Mouse (Mus musculus): ENCODE measurements around the gene Cabp2. TPM values are rescaled to one million over a fixed set of nuclear protein-coding genes. Genes with fewer than 3 reads are reported as not detected.
A peak's percentile ranks its signal among the peaks of the same experiment; 100 is the strongest.

Cabp2 gene
- polyA plus RNA-seq, 1 experiment: not detected

DNA sequence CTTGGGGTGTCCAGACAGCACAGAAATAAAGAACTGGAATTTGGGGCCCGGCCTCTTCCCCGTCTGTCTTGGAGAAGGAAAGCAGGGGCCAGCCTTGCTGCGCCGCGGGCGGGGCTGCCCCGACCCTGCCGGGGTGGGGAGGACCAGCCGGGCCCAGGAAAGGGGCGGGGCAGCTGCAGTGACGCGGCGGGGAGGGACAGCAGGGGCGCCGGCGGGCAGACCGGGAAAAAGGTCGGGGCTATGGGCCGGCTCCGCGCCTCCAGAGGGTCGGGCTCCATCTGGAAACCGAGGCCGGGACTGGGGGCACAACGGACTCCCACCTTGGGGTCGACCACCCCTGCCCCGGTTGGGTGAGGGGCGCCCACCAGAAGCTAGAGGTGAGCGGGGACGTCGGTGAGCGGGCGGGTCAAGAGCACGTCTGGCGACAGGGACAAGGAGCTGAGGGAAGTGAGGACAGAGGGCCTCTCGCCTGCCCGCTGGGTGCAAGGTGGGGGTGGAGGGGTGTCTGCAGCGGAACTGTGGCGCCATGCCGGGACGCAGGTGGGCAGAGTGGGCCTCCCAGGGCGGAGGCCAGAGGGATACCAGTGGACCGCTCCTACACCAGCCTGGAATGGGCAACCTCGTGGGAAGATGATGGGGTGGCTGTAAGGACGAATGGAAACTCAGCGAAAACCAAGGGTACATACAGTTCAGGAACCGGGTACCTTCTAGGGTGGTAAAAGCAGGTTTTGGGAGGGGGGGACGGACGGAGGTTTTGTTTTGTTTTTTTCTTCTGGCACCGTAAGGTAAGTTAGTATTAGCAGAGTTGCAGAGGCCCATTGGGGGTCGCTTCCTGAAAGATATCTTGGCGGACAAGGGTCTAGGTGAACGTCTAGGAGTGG, 18.7 kb downstream of the Cabp2 start, which contains the start of gene Pitpnm1:
Pitpnm1 (plus strand) TSS at position 162 of the 881 bp plus-strand sequence.
- Histone ChIP-seq H3K4me3 (ENCODE audit: low read depth, low read length) (peak within 1 kb of the TSS; percentile 62), H3K4me1 (ENCODE audit: control insufficient read depth, insufficient read depth, low read length) (peaks cover 2% of the 10 kb centered on the region), H3K27ac (ENCODE audit: insufficient read depth, low read length) (no peak within 1 kb of the TSS), H3K9me3 (replicated peaks; ENCODE audit: control insufficient read depth, insufficient read depth, low read length, poor library complexity, severe bottlenecking) (no peaks in the 10 kb centered on the region), H3K9ac (ENCODE audit: low read depth, poor library complexity, severe bottlenecking) (peak within 1 kb of the TSS; percentile 32), H3K36me3 (ENCODE audit: control insufficient read depth, insufficient read depth, low read length, poor library complexity, severe bottlenecking) (no peaks in the 10 kb centered on the region), H3K27me3 (ENCODE audit: control insufficient read depth, insufficient read depth, low read length, poor library complexity, severe bottlenecking) (no peaks in the 10 kb centered on the region)
- TF ChIP-seq CTCF (IDR thresholded peaks at IDR 0.05; ENCODE audit: low read depth, low read length): no peak
- no peak for TF ChIP-seq EP300 (IDR thresholded peaks at IDR 0.05; ENCODE audit: insufficient read depth, low read depth, low read length)
- TF ChIP-seq POLR2A (IDR thresholded peaks at IDR 0.05; ENCODE audit: insufficient read depth, low read length): no peak

DNA sequence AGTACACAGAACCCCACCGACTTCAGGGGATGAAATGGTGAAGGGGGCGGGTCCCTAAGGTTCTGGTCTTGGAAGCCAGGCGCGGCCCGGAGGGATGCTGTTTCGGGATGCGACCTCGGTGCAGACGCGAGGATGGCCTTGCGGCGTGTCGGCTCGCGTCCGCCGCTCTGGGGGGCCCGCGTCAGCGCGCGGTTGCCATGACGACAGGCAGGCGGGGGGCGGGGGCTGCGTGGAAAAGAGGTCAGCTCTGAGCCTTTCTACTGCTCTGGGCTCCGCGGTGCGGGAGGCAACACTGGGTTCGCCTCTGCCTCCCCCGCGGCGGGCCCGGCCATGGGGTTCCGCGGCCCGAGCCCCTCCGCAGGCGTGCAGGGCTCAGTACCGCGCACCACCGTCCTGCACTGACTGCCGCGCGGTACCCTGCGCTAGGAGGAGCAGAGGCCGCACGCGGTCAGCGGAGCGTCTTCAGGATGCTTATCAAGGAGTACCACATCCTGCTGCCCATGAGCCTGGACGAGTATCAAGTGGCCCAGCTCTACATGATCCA, 19.4 kb downstream of the Cabp2 start:
- peak overlapping the region; percentile 62 for H3K4me3 ChIP-seq (ENCODE audit: low read depth, low read length)
- H3K9me3 ChIP-seq (replicated peaks; ENCODE audit: control insufficient read depth, insufficient read depth, low read length, poor library complexity, severe bottlenecking): no peaks in the 10 kb centered on the region
- H3K27me3 ChIP-seq (ENCODE audit: control insufficient read depth, insufficient read depth, low read length, poor library complexity, severe bottlenecking): no peaks in the 10 kb centered on the region
- H3K4me1 ChIP-seq (ENCODE audit: control insufficient read depth, insufficient read depth, low read length): peaks cover 2% of the 10 kb centered on the region
- H3K9ac ChIP-seq (ENCODE audit: low read depth, poor library complexity, severe bottlenecking): peak overlapping the region; percentile 32
- no peaks in the 10 kb centered on the region for H3K36me3 ChIP-seq (ENCODE audit: control insufficient read depth, insufficient read depth, low read length, poor library complexity, severe bottlenecking)
- H3K27ac ChIP-seq (ENCODE audit: insufficient read depth, low read length): no peak overlapping the region
- TF ChIP-seq CTCF (IDR thresholded peaks at IDR 0.05; ENCODE audit: low read depth, low read length): no peak
- no peak for TF ChIP-seq POLR2A (IDR thresholded peaks at IDR 0.05; ENCODE audit: insufficient read depth, low read length)
- no peak for TF ChIP-seq EP300 (IDR thresholded peaks at IDR 0.05; ENCODE audit: insufficient read depth, low read depth, low read length)

DNA sequence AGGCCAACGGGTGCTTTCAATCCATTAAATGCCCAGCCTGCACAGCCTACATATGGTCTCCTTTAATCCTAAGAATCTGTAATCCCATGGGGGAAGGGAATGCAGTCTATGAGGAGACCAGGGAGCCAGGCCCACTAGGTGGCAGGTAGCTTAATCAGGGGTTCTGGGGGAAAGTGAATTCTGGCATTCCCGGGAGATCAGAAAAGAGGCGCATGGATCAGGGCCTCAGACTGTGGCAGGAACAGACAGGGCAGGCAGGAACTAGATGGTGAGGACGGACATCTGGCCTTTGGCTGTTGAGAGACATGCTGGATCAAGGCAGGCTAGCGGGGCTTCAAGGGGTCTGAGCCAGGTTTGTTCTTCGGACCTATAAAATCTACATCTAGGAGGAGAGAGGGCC, 20.1 kb downstream of the Cabp2 start:
- no peak for TF ChIP-seq POLR2A (IDR thresholded peaks at IDR 0.05; ENCODE audit: insufficient read depth, low read length)
- no peak for TF ChIP-seq EP300 (IDR thresholded peaks at IDR 0.05; ENCODE audit: insufficient read depth, low read depth, low read length)
- TF ChIP-seq CTCF (IDR thresholded peaks at IDR 0.05; ENCODE audit: low read depth, low read length): no peak
- H3K27me3 ChIP-seq (ENCODE audit: control insufficient read depth, insufficient read depth, low read length, poor library complexity, severe bottlenecking): no peaks in the 10 kb centered on the region
- no peak overlapping the region for H3K27ac ChIP-seq (ENCODE audit: insufficient read depth, low read length)
- no peaks in the 10 kb centered on the region for H3K9me3 ChIP-seq (replicated peaks; ENCODE audit: control insufficient read depth, insufficient read depth, low read length, poor library complexity, severe bottlenecking)
- peaks cover 2% of the 10 kb centered on the region for H3K4me1 ChIP-seq (ENCODE audit: control insufficient read depth, insufficient read depth, low read length)
- H3K36me3 ChIP-seq (ENCODE audit: control insufficient read depth, insufficient read depth, low read length, poor library complexity, severe bottlenecking): no peaks in the 10 kb centered on the region
- no peak overlapping the region; the same call in 1 of the 2 replicates for H3K4me3 ChIP-seq (ENCODE audit: low read depth, low read length)
- no peak overlapping the region for H3K9ac ChIP-seq (ENCODE audit: low read depth, poor library complexity, severe bottlenecking)

DNA sequence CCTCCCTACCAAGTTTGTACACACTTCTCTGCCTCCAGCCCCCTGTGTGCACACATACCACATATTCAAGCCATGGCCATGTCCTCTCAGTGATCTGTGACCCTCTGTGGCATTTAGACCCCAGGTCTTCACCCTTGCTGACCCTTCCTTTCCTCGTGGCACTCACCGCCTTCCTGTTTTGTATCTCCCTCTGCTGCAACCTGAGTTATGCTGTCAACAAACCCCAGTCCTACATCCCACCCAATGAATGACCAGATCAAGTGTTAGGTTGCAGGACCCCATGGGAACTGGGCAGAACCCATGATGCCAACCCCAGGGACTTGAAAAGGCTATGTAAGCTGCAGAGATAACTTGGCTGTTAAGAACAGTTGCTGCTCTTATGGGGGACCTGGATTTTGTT, 20.7 kb downstream of the Cabp2 start:
- Histone ChIP-seq H3K9ac (ENCODE audit: low read depth, poor library complexity, severe bottlenecking) (no peak overlapping the region), H3K4me3 (ENCODE audit: low read depth, low read length) (no peak overlapping the region), H3K27me3 (ENCODE audit: control insufficient read depth, insufficient read depth, low read length, poor library complexity, severe bottlenecking) (no peaks in the 10 kb centered on the region), H3K27ac (ENCODE audit: insufficient read depth, low read length) (no peak overlapping the region), H3K9me3 (replicated peaks; ENCODE audit: control insufficient read depth, insufficient read depth, low read length, poor library complexity, severe bottlenecking) (no peaks in the 10 kb centered on the region), H3K4me1 (ENCODE audit: control insufficient read depth, insufficient read depth, low read length) (peaks cover 2% of the 10 kb centered on the region), H3K36me3 (ENCODE audit: control insufficient read depth, insufficient read depth, low read length, poor library complexity, severe bottlenecking) (no peaks in the 10 kb centered on the region)
- TF ChIP-seq POLR2A (IDR thresholded peaks at IDR 0.05; ENCODE audit: insufficient read depth, low read length) (no peak), EP300 (IDR thresholded peaks at IDR 0.05; ENCODE audit: insufficient read depth, low read depth, low read length) (no peak), CTCF (IDR thresholded peaks at IDR 0.05; ENCODE audit: low read depth, low read length) (no peak)

DNA sequence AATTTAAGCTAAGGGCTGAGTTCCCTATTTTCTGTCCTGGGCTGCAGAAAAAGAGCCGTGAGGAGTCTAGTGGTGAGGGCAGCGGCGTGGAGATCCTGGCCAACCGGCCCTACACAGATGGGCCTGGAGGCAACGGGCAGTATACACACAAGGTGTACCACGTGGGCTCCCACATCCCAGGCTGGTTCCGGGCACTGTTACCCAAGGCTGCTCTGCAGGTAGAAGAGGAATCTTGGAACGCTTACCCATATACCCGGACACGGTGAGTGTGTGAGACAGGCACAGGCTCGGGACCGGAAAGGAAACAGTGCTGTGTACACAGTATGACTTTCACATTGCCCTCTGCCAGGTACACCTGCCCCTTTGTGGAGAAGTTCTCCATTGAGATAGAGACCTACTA, 21.2 kb downstream of the Cabp2 start:
- H3K9me3 ChIP-seq (replicated peaks; ENCODE audit: control insufficient read depth, insufficient read depth, low read length, poor library complexity, severe bottlenecking): no peaks in the 10 kb centered on the region
- H3K4me1 ChIP-seq (ENCODE audit: control insufficient read depth, insufficient read depth, low read length): peaks cover 2% of the 10 kb centered on the region
- no peak overlapping the region for H3K4me3 ChIP-seq (ENCODE audit: low read depth, low read length)
- H3K27me3 ChIP-seq (ENCODE audit: control insufficient read depth, insufficient read depth, low read length, poor library complexity, severe bottlenecking): no peaks in the 10 kb centered on the region
- TF ChIP-seq POLR2A (IDR thresholded peaks at IDR 0.05; ENCODE audit: insufficient read depth, low read length) (no peak), CTCF (IDR thresholded peaks at IDR 0.05; ENCODE audit: low read depth, low read length) (no peak), EP300 (IDR thresholded peaks at IDR 0.05; ENCODE audit: insufficient read depth, low read depth, low read length) (no peak)
- no peak overlapping the region for H3K9ac ChIP-seq (ENCODE audit: low read depth, poor library complexity, severe bottlenecking)
- no peak overlapping the region for H3K27ac ChIP-seq (ENCODE audit: insufficient read depth, low read length)
- no peaks in the 10 kb centered on the region for H3K36me3 ChIP-seq (ENCODE audit: control insufficient read depth, insufficient read depth, low read length, poor library complexity, severe bottlenecking)

DNA sequence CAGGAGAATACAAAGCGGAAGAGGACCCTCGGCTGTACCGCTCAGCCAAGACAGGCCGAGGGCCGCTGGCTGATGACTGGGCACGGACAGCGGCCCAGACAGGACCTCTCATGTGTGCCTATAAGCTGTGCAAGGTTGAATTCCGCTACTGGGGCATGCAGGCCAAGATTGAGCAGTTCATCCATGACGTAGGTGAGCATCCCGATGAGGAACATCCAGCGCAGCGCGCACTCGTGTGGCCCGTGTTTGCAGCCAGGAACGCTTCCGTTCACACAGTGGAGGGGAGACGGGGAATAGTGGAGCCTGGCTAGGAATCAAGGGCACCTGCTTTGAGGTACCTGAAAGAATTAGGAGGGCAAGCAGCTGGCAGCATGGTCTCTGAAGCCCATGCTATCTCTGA, 21.9 kb downstream of the Cabp2 start:
- TF ChIP-seq POLR2A (IDR thresholded peaks at IDR 0.05; ENCODE audit: insufficient read depth, low read length): no peak
- TF ChIP-seq EP300 (IDR thresholded peaks at IDR 0.05; ENCODE audit: insufficient read depth, low read depth, low read length): no peak
- TF ChIP-seq CTCF (IDR thresholded peaks at IDR 0.05; ENCODE audit: low read depth, low read length): no peak
- Histone ChIP-seq H3K9ac (ENCODE audit: low read depth, poor library complexity, severe bottlenecking) (no peak overlapping the region), H3K9me3 (replicated peaks; ENCODE audit: control insufficient read depth, insufficient read depth, low read length, poor library complexity, severe bottlenecking) (no peaks in the 10 kb centered on the region), H3K27me3 (ENCODE audit: control insufficient read depth, insufficient read depth, low read length, poor library complexity, severe bottlenecking) (no peaks in the 10 kb centered on the region), H3K4me1 (ENCODE audit: control insufficient read depth, insufficient read depth, low read length) (peaks cover 2% of the 10 kb centered on the region), H3K4me3 (ENCODE audit: low read depth, low read length) (no peak overlapping the region), H3K27ac (ENCODE audit: insufficient read depth, low read length) (no peak overlapping the region), H3K36me3 (ENCODE audit: control insufficient read depth, insufficient read depth, low read length, poor library complexity, severe bottlenecking) (no peaks in the 10 kb centered on the region)
